Mouse (Mus musculus): Measurements from ENCODE around the gene B3gnt2.

GRCm38 (mm10) chr11:22832600-22832999, 28.2 kb downstream of the B3gnt2 start:
- TF ChIP-seq POLR2A (IDR thresholded peaks at IDR 0.05; ENCODE audit: control insufficient read depth in 1 of 2, insufficient read depth in 1 of 2, low read depth in 1 of 2, low read length in 2 of 2, poor library complexity in 1 of 2) = no peak
- no peak for TF ChIP-seq CTCF (IDR thresholded peaks at IDR 0.05 in 2 of 3, conservative IDR thresholded peaks at IDR 0.05 in 1 of 3; ENCODE audit: control insufficient read depth in 1 of 3, insufficient read depth in 1 of 3, low read depth in 2 of 3, low read length in 3 of 3, poor library complexity in 1 of 3, severe bottlenecking in 1 of 3)
- no peak for TF ChIP-seq ZMIZ1 (IDR thresholded peaks at IDR 0.05; ENCODE audit: low read depth, low read length)
- TF ChIP-seq MAX (IDR thresholded peaks at IDR 0.05; ENCODE audit: low read length) = no peak
- no peak for TF ChIP-seq HCFC1 (IDR thresholded peaks at IDR 0.05; ENCODE audit: low read depth, low read length)
- no peak for TF ChIP-seq GABPA (IDR thresholded peaks at IDR 0.05; ENCODE audit: low read depth, low read length)
- TF ChIP-seq CHD2 (IDR thresholded peaks at IDR 0.05; ENCODE audit: low read length) = no peak
- no peak for TF ChIP-seq MAZ (IDR thresholded peaks at IDR 0.05; ENCODE audit: low read depth, low read length)
- no peak for TF ChIP-seq KAT2A (conservative IDR thresholded peaks at IDR 0.05; ENCODE audit: low read depth, low read length)
